Mouse (Mus musculus): ENCODE results near the gene Ppih. TPM values are rescaled to one million over a fixed set of nuclear protein-coding genes. Genes with fewer than 3 reads are reported as not detected.

Ppih gene
- polyA plus RNA-seq, 1 experiment from 2014 or later, result 28.4 TPM

DNA sequence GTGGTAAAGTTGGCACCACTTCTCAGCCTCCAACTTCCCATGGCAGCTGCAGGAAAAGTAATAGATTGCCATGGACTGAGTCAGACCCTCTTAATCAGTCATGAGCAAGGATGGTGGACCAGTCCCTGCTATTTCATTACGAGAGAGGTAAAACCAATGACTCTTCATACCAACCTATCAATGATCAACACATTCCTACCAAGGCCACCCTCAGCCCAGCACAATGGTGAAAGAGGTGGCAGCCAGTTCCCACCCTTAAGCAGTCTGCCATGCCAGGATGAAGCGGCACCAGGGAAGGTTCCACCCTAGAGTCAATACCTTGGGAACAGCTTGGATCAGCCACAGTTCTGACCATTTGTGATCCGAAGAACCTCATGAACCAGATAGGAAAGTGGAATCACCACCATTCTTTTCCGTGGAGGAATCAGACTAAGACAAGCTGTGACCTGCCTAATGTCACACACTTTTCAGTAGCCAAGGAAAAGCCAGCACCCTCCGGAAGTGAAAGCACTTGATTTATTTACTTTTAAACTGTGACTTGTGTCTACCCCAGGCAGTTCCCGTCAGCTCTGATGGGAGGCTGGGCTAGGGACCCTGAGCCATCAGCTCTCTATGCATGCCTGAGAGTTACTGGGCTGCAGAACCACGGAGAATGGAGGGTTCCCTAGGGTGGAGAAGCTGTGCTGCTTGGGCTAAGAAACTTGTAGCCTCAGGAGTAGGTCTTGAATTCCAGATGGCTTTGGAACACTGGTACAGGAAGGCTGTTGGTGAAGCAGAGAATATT lies 68.1 kb downstream of the Ppih start:
- 54% methylated on average over 7 of the region's 7 CpGs for WGBS (ENCODE audit: insufficient replicate concordance)
- no peak overlapping the region for H3K9ac ChIP-seq (replicated peaks)
- no peak for TF ChIP-seq CTCF (IDR thresholded peaks at IDR 0.05; ENCODE audit: low read depth)
- TF ChIP-seq EP300 (IDR thresholded peaks at IDR 0.05; ENCODE audit: low read depth), result no peak
- no peaks in the 10 kb centered on the region for H3K27me3 ChIP-seq (ENCODE audit: insufficient read depth, low read length)
- H3K9me3 ChIP-seq (ENCODE audit: low read length), result no peaks in the 10 kb centered on the region
- ATAC-seq (no peak), DNase-seq (no peak)
- no peak overlapping the region for H3K27ac ChIP-seq (ENCODE audit: low read depth)
- no peaks in the 10 kb centered on the region for H3K36me3 ChIP-seq (replicated peaks; ENCODE audit: insufficient read depth, low read length)
- H3K4me1 ChIP-seq (ENCODE audit: insufficient read depth), result no peaks in the 10 kb centered on the region
- H3K4me2 ChIP-seq (ENCODE audit: low read depth, low read length), result no peak overlapping the region
- no peak overlapping the region for H3K4me3 ChIP-seq (ENCODE audit: low read depth, low read length)

Other genes with a start within 250 kb of the Ppih start
- gene Slc2a1, start 211.8 kb downstream of the Ppih start, polyA plus RNA-seq (2015; fragmentation: Nextera tagmentation; extraction: Ambion mirVana), result 25.4 and 29.6 TPM in 2 replicates
- 1.8 and 2.1 TPM in 2 replicates for gene Zfp691, start 146.4 kb downstream of the Ppih start, polyA plus RNA-seq (2015; fragmentation: Nextera tagmentation; extraction: Ambion mirVana)
- 125 and 144 TPM in 2 replicates for gene Ermap, start 130.5 kb downstream of the Ppih start, polyA plus RNA-seq (2015; fragmentation: Nextera tagmentation; extraction: Ambion mirVana)
- 54.8 and 61.3 TPM in 2 replicates for gene Svbp, start 125.2 kb downstream of the Ppih start, polyA plus RNA-seq (2015; fragmentation: Nextera tagmentation; extraction: Ambion mirVana)
- not detected in 2 replicates for gene Tmem269, start 102.3 kb downstream of the Ppih start, polyA plus RNA-seq (2015; fragmentation: Nextera tagmentation; extraction: Ambion mirVana)
- 26.6 and 27.8 TPM in 2 replicates for gene AU022252, start 87.8 kb downstream of the Ppih start, polyA plus RNA-seq (2015; fragmentation: Nextera tagmentation; extraction: Ambion mirVana)
- gene P3h1, start 87.6 kb downstream of the Ppih start, polyA plus RNA-seq (2015; fragmentation: Nextera tagmentation; extraction: Ambion mirVana), result 11.8 and 12.1 TPM in 2 replicates
- not detected in 2 replicates for gene Cldn19, start 65.1 kb downstream of the Ppih start, polyA plus RNA-seq (2015; fragmentation: Nextera tagmentation; extraction: Ambion mirVana)
- gene Ybx1, start 25.9 kb downstream of the Ppih start, polyA plus RNA-seq (2015; fragmentation: Nextera tagmentation; extraction: Ambion mirVana), result 170 and 207 TPM in 2 replicates
- gene Ccdc30, start 95.0 kb upstream of the Ppih start, polyA plus RNA-seq (2015; fragmentation: Nextera tagmentation; extraction: Ambion mirVana), result 2.4 and 2.9 TPM in 2 replicates
- gene Ppcs, start 101.9 kb upstream of the Ppih start, polyA plus RNA-seq (2015; fragmentation: Nextera tagmentation; extraction: Ambion mirVana), result 33.0 and 37.0 TPM in 2 replicates
- gene Zmynd12, start 102.3 kb upstream of the Ppih start, polyA plus RNA-seq (2015; fragmentation: Nextera tagmentation; extraction: Ambion mirVana), result 1.3 TPM in 2 replicates
- gene Rimkla, start 172.1 kb upstream of the Ppih start, polyA plus RNA-seq (2015; fragmentation: Nextera tagmentation; extraction: Ambion mirVana), result not detected in 2 replicates
- 2.6 and 2.9 TPM in 2 replicates for gene Foxj3, start 216.5 kb upstream of the Ppih start, polyA plus RNA-seq (2015; fragmentation: Nextera tagmentation; extraction: Ambion mirVana)
- 3.8 and 4.3 TPM in 2 replicates for gene Frg2f1, start 219.0 kb upstream of the Ppih start, polyA plus RNA-seq (2015; fragmentation: Nextera tagmentation; extraction: Ambion mirVana)